21 mouse cellular contexts compared by ENCODE assay signal in the genomic region with DNA sequence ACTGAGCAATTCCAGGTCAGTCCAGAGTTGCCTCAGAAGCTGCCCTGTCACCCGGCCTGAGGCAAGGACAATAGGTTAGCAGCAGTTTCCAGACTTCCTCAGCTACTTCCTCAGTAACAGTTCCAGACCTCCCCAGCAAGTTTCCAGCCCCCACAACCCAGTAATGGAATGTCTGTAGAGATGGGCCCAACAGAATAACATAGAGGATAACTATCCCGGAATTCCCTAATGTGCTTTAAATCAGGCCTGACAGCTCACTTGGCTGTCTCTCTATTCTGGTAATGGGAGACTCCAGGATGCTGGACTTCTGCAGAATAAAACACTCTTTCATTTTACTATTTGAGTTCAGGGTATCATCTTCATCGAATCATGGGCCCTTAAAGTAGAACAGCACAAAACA.
DNase-seq lines count a peak whose midpoint lies in the region; ATAC-seq and TF ChIP-seq lines count a peak whose summit lies in the region.
"Had no signal": no experiment of that assay in that cellular context is flagged by ENCODE, and none has a peak within 500 bp of the region (broad histone marks: within the 10 kb centered on the region; RNA-seq: fewer than 3 reads in every experiment).

No protein-coding gene starts in this region.

- H3K9me3 ChIP-seq in kidney, postnatal 0 days (replicated peaks; ENCODE audit: low read length): no peaks in the 10 kb centered on the region
- no peaks in the 10 kb centered on the region for H3K9me3 ChIP-seq in kidney, embryonic 15.5 days (replicated peaks)
- H3K9me3 ChIP-seq in liver, embryonic 14.5 days (ENCODE audit: control insufficient read depth, low read length): no peaks in the 10 kb centered on the region
- H3K9me3 ChIP-seq in midbrain, embryonic 14.5 days (ENCODE audit: control insufficient read depth, low read length): no peaks in the 10 kb centered on the region
- H3K9me3 ChIP-seq: embryonic facial prominence, embryonic 13.5 days; forebrain, embryonic 12.5 days; limb, embryonic 12.5 days had no signal

- TF ChIP-seq CTCF in kidney, postnatal 0 days (IDR thresholded peaks at IDR 0.05; ENCODE audit: low read depth): no peak
- TF ChIP-seq CTCF in liver, embryonic 14.5 days (IDR thresholded peaks at IDR 0.05; ENCODE audit: low read depth): no peak

- H3K9ac ChIP-seq in kidney, postnatal 0 days (ENCODE audit: low read depth, low read length): no peak overlapping the region
- H3K9ac ChIP-seq in kidney, embryonic 15.5 days: no peak overlapping the region
- no peak overlapping the region for H3K9ac ChIP-seq in liver, embryonic 14.5 days (replicated peaks)
- no peak overlapping the region for H3K9ac ChIP-seq in midbrain, embryonic 14.5 days (replicated peaks; ENCODE audit: low read length)
- H3K9ac ChIP-seq: embryonic facial prominence, embryonic 13.5 days; forebrain, embryonic 12.5 days; limb, embryonic 12.5 days had no signal

- H3K36me3 ChIP-seq in kidney, postnatal 0 days (ENCODE audit: insufficient read depth, low read length): no peaks in the 10 kb centered on the region
- H3K36me3 ChIP-seq in kidney, embryonic 15.5 days: no peaks in the 10 kb centered on the region
- H3K36me3 ChIP-seq in liver, embryonic 14.5 days (replicated peaks; ENCODE audit: control insufficient read depth, insufficient read depth, low read depth): no peaks in the 10 kb centered on the region
- H3K36me3 ChIP-seq in midbrain, embryonic 14.5 days (ENCODE audit: control insufficient read depth, insufficient read depth, low read length): no peaks in the 10 kb centered on the region
- H3K36me3 ChIP-seq: embryonic facial prominence, embryonic 13.5 days; forebrain, embryonic 12.5 days; limb, embryonic 12.5 days had no signal

- H3K27ac ChIP-seq in kidney, postnatal 0 days: peak overlapping the region; percentile 25; the same call in 1 of the 2 replicates
- H3K27ac ChIP-seq in kidney, embryonic 15.5 days: no peak overlapping the region
- H3K27ac ChIP-seq in liver, embryonic 14.5 days: no peak overlapping the region
- H3K27ac ChIP-seq in midbrain, embryonic 14.5 days (replicated peaks; ENCODE audit: low read depth, low read length): no peak overlapping the region
- H3K27ac ChIP-seq: embryonic facial prominence, embryonic 13.5 days; forebrain, embryonic 12.5 days; heart, adult 2 months; hindbrain, postnatal 0 days; limb, embryonic 12.5 days had no signal

- WGBS in kidney, postnatal 0 days: 22% methylated on average over 3 of the region's 3 CpGs
- WGBS in kidney, embryonic 15.5 days: 32% methylated on average over 3 of the region's 3 CpGs
- 37% methylated on average over 3 of the region's 3 CpGs for WGBS in liver, embryonic 14.5 days (ENCODE audit: insufficient replicate concordance)
- 77% methylated on average over 3 of the region's 3 CpGs for WGBS in midbrain, embryonic 14.5 days

- no peaks in the 10 kb centered on the region for H3K27me3 ChIP-seq in kidney, postnatal 0 days (ENCODE audit: insufficient read depth, low read length)
- no peaks in the 10 kb centered on the region for H3K27me3 ChIP-seq in kidney, embryonic 15.5 days
- no peaks in the 10 kb centered on the region for H3K27me3 ChIP-seq in liver, embryonic 14.5 days (ENCODE audit: control insufficient read depth, insufficient read depth, low read length)
- H3K27me3 ChIP-seq in midbrain, embryonic 14.5 days (ENCODE audit: control insufficient read depth, insufficient read depth, low read length): no peaks in the 10 kb centered on the region
- H3K27me3 ChIP-seq: embryonic facial prominence, embryonic 13.5 days; forebrain, embryonic 12.5 days; limb, embryonic 12.5 days had no signal

- H3K4me2 ChIP-seq in kidney, postnatal 0 days (ENCODE audit: low read length): no peak overlapping the region
- no peak overlapping the region for H3K4me2 ChIP-seq in kidney, embryonic 15.5 days
- H3K4me2 ChIP-seq in liver, embryonic 14.5 days (ENCODE audit: low read depth): peak overlapping the region; percentile 34
- H3K4me2 ChIP-seq in midbrain, embryonic 14.5 days (ENCODE audit: low read length): no peak overlapping the region
- H3K4me2 ChIP-seq: embryonic facial prominence, embryonic 13.5 days; forebrain, embryonic 12.5 days; limb, embryonic 12.5 days had no signal

- H3K4me1 ChIP-seq in kidney, postnatal 0 days (replicated peaks; ENCODE audit: insufficient read depth, low read length): no peaks in the 10 kb centered on the region
- 0 out of 2 replicates have a peak, but pooled peaks cover 3% of the 10 kb centered on the region for H3K4me1 ChIP-seq in kidney, embryonic 15.5 days
- no peaks in the 10 kb centered on the region for H3K4me1 ChIP-seq in liver, embryonic 14.5 days (replicated peaks; ENCODE audit: control insufficient read depth in 2 of 2, insufficient read depth in 2 of 2, low read length in 1 of 2)
- H3K4me1 ChIP-seq in midbrain, embryonic 14.5 days (ENCODE audit: control insufficient read depth, insufficient read depth, low read length): no peaks in the 10 kb centered on the region
- H3K4me1 ChIP-seq: embryonic facial prominence, embryonic 13.5 days; forebrain, embryonic 12.5 days; limb, embryonic 12.5 days had no signal

- TF ChIP-seq EP300 in liver, embryonic 14.5 days (IDR thresholded peaks at IDR 0.05; ENCODE audit: low read depth): no peak

- peak; percentile 74 for DNase-seq in heart, adult 11 months
- DNase-seq in heart, postnatal 10 days: no peak
- DNase-seq in kidney, postnatal 0 days (ENCODE audit: low spot score): peak; percentile 64
- peak; percentile 37 to 52 for DNase-seq in kidney, postnatal 4 days
- DNase-seq in liver, embryonic 14.5 days (ENCODE audit: low read depth in 3 of 3, low spot score in 3 of 3): no peak
- DNase-seq in midbrain, embryonic 14.5 days: no peak
- no peak for DNase-seq in layer of hippocampus, adult 9-10 months (ENCODE audit: low spot score)
- DNase-seq: adrenal gland, postnatal 10 days; cerebellum, adult 2 months; cerebellum, postnatal 25 days; gastrocnemius, postnatal 25 days; heart, adult 2 months; lung, postnatal 4 days; thymus, postnatal 14 days had no signal

- intact Hi-C loops in heart, postnatal 10 days (cut with DNase I): no loop called here

- ATAC-seq in kidney, postnatal 0 days (replicated peaks; ENCODE audit: low FRiP score, low read depth): no peak
- no peak for ATAC-seq in kidney, embryonic 15.5 days (replicated peaks; ENCODE audit: low FRiP score)
- no peak for ATAC-seq in liver, embryonic 14.5 days (ENCODE audit: insufficient read depth)
- no peak for ATAC-seq in midbrain, embryonic 14.5 days (ENCODE audit: low FRiP score, low TSS enrichment)
- ATAC-seq: hindbrain, postnatal 0 days; midbrain, embryonic 16.5 days had no signal

- no peak overlapping the region for H3K4me3 ChIP-seq in kidney, postnatal 0 days (replicated peaks; ENCODE audit: low read depth, low read length)
- H3K4me3 ChIP-seq in kidney, embryonic 15.5 days (replicated peaks): no peak overlapping the region
- H3K4me3 ChIP-seq in liver, embryonic 14.5 days (ENCODE audit: insufficient read depth in 1 of 2, low read depth in 2 of 2, low read length in 2 of 2): peak overlapping the region in 1 of 2 experiments; percentile 21; a peak in 1 of 4 replicates
- no peak overlapping the region for H3K4me3 ChIP-seq in midbrain, embryonic 14.5 days (replicated peaks; ENCODE audit: low read depth, low read length)
- H3K4me3 ChIP-seq: embryonic facial prominence, embryonic 13.5 days; erythroblast, embryonic 14.5 days; forebrain, embryonic 12.5 days; heart, adult 2 months; limb, embryonic 12.5 days had no signal

Comparison
In these comparisons a context has a peak if more than half of its experiments do, and no peak if none do; other contexts are left out.
1. DNase-seq: peak in heart, adult 11 months (single experiment), kidney, postnatal 0 days (single experiment) and kidney, postnatal 4 days (2 of 2); none in heart, postnatal 10 days (0 of 2), liver, embryonic 14.5 days (0 of 3), midbrain, embryonic 14.5 days (single experiment) and layer of hippocampus, adult 9-10 months (single experiment).